Mouse (Mus musculus) midbrain, postnatal 0 days (tissue): ENCODE data around the gene Sept11. TPM values are rescaled to one million over a fixed set of nuclear protein-coding genes. Genes with fewer than 3 reads are reported as not detected.

Experiments used
- ATAC-seq: fragments of 200-750 bp; cut with Nextera tagmentation; 2 replicates; pipeline ENCODE4 v1.8.0; 2017; ENCODE audit warnings: moderate number of reproducible peaks, mild to moderate bottlenecking, moderate TSS enrichment, moderate library complexity; ENCODE audit not compliant: low FRiP score
- DNase-seq: peaks from one replicate; pipeline ENCODE4 v3.0.0-alpha.2; 2015; ENCODE audit warnings: low spot score
- H3K27ac ChIP-seq: fragments of 300-500 bp; sonication (generic); 2 replicates; pipeline ENCODE4 v1.5.1; 2014; ENCODE audit warnings: low read depth, mild to moderate bottlenecking, low read length, mixed read lengths
- H3K27me3 ChIP-seq: fragments of 300-500 bp; sonication (generic); 2 replicates; pipeline ENCODE4 v1.6.1; 2014; ENCODE audit warnings: low read length, control low read depth, mixed read lengths; ENCODE audit not compliant: insufficient read depth
- H3K36me3 ChIP-seq: fragments of 300-500 bp; sonication (generic); 2 replicates; pipeline ENCODE4 v1.6.1; 2014; ENCODE audit warnings: low read length, control low read depth, mixed read lengths; ENCODE audit not compliant: insufficient read depth
- H3K4me1 ChIP-seq: fragments of 300-500 bp; sonication (generic); 2 replicates; pipeline ENCODE4 v1.6.1; 2014; ENCODE audit warnings: mild to moderate bottlenecking, control low read depth, antibody characterized with exemption, low read length, mixed read lengths; ENCODE audit not compliant: insufficient read depth
- H3K4me2 ChIP-seq: fragments of 300-500 bp; sonication (generic); 2 replicates; pipeline ENCODE4 v1.6.1; 2014; ENCODE audit warnings: low read depth, mild to moderate bottlenecking, low read length, mixed read lengths; ENCODE audit not compliant: poor library complexity, severe bottlenecking
- H3K4me3 ChIP-seq: fragments of 300-500 bp; sonication (generic); 2 replicates; pipeline ENCODE4 v1.5.1; 2014; ENCODE audit warnings: low read depth, mild to moderate bottlenecking, low read length, moderate library complexity
- H3K9ac ChIP-seq: fragments of 300-500 bp; sonication (generic); replicated peaks from 2 replicates; pipeline ENCODE4 v1.6.1; 2014; ENCODE audit warnings: mild to moderate bottlenecking, low read length, moderate library complexity, mixed read lengths; ENCODE audit not compliant: poor library complexity, severe bottlenecking
- H3K9me3 ChIP-seq: fragments of 300-500 bp; sonication (generic); 2 replicates; pipeline ENCODE4 v1.6.1; 2016; ENCODE audit warnings: low read length, control low read depth
- CTCF ChIP-seq: IDR thresholded peaks from 2 replicates; pipeline ENCODE4 v1.5.1; 2016; ENCODE audit warnings: antibody characterized with exemption, mild to moderate bottlenecking
- WGBS: fragments of 180-500 bp; shearing (Covaris S2); extraction: QIAGEN DNeasy Blood & Tissue Kit; methylation state at CpG from one replicate; pipeline ENCODE4 v1.1.7; 2014; 5-methylcytosine and 5-hydroxymethylcytosine counted together
- polyA plus RNA-seq: library from polyadenylated mRNA; unstranded; fragments of >200 nt; fragmentation: Nextera tagmentation; extraction: Ambion mirVana; gene quantifications from 2 replicates; pipeline ENCODE4 v1.2.1, GENCODE M21; 2015
- total RNA-seq: library from RNA; depleted of rRNA; stranded (reverse); fragments of >200 nt; gene quantifications from 2 replicates; pipeline ENCODE4 v1.2.3, GENCODE M21; 2014

Gene Sept11
- total and polyA plus RNA-seq, 2 experiments from 2014 or later: 95.9 to 96.0 TPM

- ATAC-seq: no peak
- no peak for DNase-seq
- no peak for TF ChIP-seq CTCF
- 89% methylated on average over 10 of the region's 10 CpGs for WGBS
- Histone ChIP-seq H3K27me3 (no peaks in the 10 kb centered on the region), H3K27ac (no peak overlapping the region), H3K9ac (no peak overlapping the region), H3K4me2 (no peak overlapping the region), H3K9me3 (no peaks in the 10 kb centered on the region), H3K4me3 (no peak overlapping the region), H3K4me1 (peaks cover 4% of the 10 kb centered on the region; the same call in 1 of the 2 replicates), H3K36me3 (0 out of 2 replicates have a peak, but pooled peaks cover under 1% of the 10 kb centered on the region)
Observed at GRCm38 (mm10) chr5:93135368-93136107, 42.3 kb downstream of the Sept11 start.

- Histone ChIP-seq H3K36me3 (peaks cover 11% of the 10 kb centered on the region), H3K27ac (0 out of 2 replicates have a peak overlapping the region, but pooled peaks have one; percentile 38), H3K9me3 (no peaks in the 10 kb centered on the region), H3K4me2 (no peak overlapping the region), H3K9ac (no peak overlapping the region), H3K27me3 (no peaks in the 10 kb centered on the region), H3K4me1 (peaks cover 4% of the 10 kb centered on the region; the same call in 1 of the 2 replicates), H3K4me3 (no peak overlapping the region)
- ATAC-seq (no peak), DNase-seq (no peak)
- 67% methylated on average over 5 of the region's 5 CpGs for WGBS
- no peak for TF ChIP-seq CTCF
Observed at GRCm38 (mm10) chr5:93136956-93137586, 43.8 kb downstream of the Sept11 start.

- TF ChIP-seq CTCF: no peak
- 94% methylated on average over 9 of the region's 9 CpGs for WGBS
- Histone ChIP-seq H3K4me3 (no peak overlapping the region), H3K36me3 (peaks cover 15% of the 10 kb centered on the region), H3K4me2 (no peak overlapping the region), H3K9ac (no peak overlapping the region), H3K27ac (no peak overlapping the region), H3K27me3 (no peaks in the 10 kb centered on the region), H3K9me3 (no peaks in the 10 kb centered on the region), H3K4me1 (no peaks in the 10 kb centered on the region; the same call in 1 of the 2 replicates)
- ATAC-seq (no peak), DNase-seq (no peak)
Observed at GRCm38 (mm10) chr5:93139350-93139749, 46.1 kb downstream of the Sept11 start.

GRCm38 (mm10) chr5:93140747-93141146, 47.5 kb downstream of the Sept11 start:
- Histone ChIP-seq H3K4me3 (no peak overlapping the region), H3K27me3 (no peaks in the 10 kb centered on the region), H3K4me1 (no peaks in the 10 kb centered on the region; the same call in 1 of the 2 replicates), H3K9ac (no peak overlapping the region), H3K27ac (no peak overlapping the region), H3K9me3 (no peaks in the 10 kb centered on the region), H3K4me2 (no peak overlapping the region), H3K36me3 (peaks cover 15% of the 10 kb centered on the region)
- ATAC-seq: no peak
- DNase-seq: no peak
- WGBS: 77% methylated on average over 5 of the region's 5 CpGs
- no peak for TF ChIP-seq CTCF

- Histone ChIP-seq H3K27ac (no peak overlapping the region), H3K4me2 (no peak overlapping the region), H3K4me3 (no peak overlapping the region), H3K36me3 (peaks cover 15% of the 10 kb centered on the region), H3K9me3 (no peaks in the 10 kb centered on the region), H3K9ac (0 out of 2 replicates have a peak overlapping the region, but pooled peaks have one; percentile 8), H3K27me3 (no peaks in the 10 kb centered on the region), H3K4me1 (no peaks in the 10 kb centered on the region; the same call in 1 of the 2 replicates)
- TF ChIP-seq CTCF: no peak
- ATAC-seq: no peak
- 72% methylated on average over 12 of the region's 12 CpGs for WGBS
- no peak for DNase-seq
Observed at GRCm38 (mm10) chr5:93143360-93144091, 50.3 kb downstream of the Sept11 start.
